Mouse (Mus musculus) intestine, postnatal 0 days (tissue): ENCODE measurements around the gene Urod. TPM values are rescaled to one million over a fixed set of nuclear protein-coding genes. Genes with fewer than 3 reads are reported as not detected.
A peak's percentile ranks its signal among the peaks of the same experiment; 100 is the strongest.

ENCODE experiments used
- ATAC-seq: fragments of 200-750 bp; cut with Nextera tagmentation; 2 replicates; pipeline ENCODE4 v1.8.0; 2017; ENCODE audit warnings: mild to moderate bottlenecking, moderate TSS enrichment, moderate library complexity
- H3K27ac ChIP-seq: fragments of 300-500 bp; sonication (generic); 2 replicates; pipeline ENCODE4 v1.5.1; 2014; ENCODE audit warnings: mild to moderate bottlenecking, low read depth, low read length, moderate library complexity
- H3K27me3 ChIP-seq: fragments of 300-500 bp; sonication (generic); replicated peaks from 2 replicates; pipeline ENCODE4 v1.6.1; 2014; ENCODE audit warnings: low read length, mixed read lengths; ENCODE audit not compliant: control insufficient read depth, insufficient read depth
- H3K36me3 ChIP-seq: fragments of 300-500 bp; sonication (generic); 2 replicates; pipeline ENCODE4 v1.6.1; 2014; ENCODE audit warnings: mild to moderate bottlenecking, moderate library complexity; ENCODE audit not compliant: control insufficient read depth, insufficient read depth
- H3K4me1 ChIP-seq: fragments of 300-500 bp; sonication (generic); replicated peaks from 2 replicates; pipeline ENCODE4 v1.6.1; 2014; ENCODE audit warnings: antibody characterized with exemption, low read length, mixed read lengths; ENCODE audit not compliant: control insufficient read depth, insufficient read depth
- H3K4me2 ChIP-seq: fragments of 300-500 bp; sonication (generic); replicated peaks from 2 replicates; pipeline ENCODE4 v1.6.1; 2014; ENCODE audit warnings: low read depth, mild to moderate bottlenecking, moderate library complexity
- H3K4me3 ChIP-seq: fragments of 300-500 bp; sonication (generic); 2 replicates; pipeline ENCODE4 v1.5.1; 2014; ENCODE audit warnings: low read depth, low read length
- H3K9ac ChIP-seq: fragments of 300-500 bp; sonication (generic); 2 replicates; pipeline ENCODE4 v1.6.1; 2014; ENCODE audit warnings: mild to moderate bottlenecking, low read depth, low read length
- H3K9me3 ChIP-seq: fragments of 300-500 bp; sonication (generic); 2 replicates; pipeline ENCODE4 v1.6.1; 2016; ENCODE audit warnings: mixed run types; ENCODE audit not compliant: control insufficient read depth
- CTCF ChIP-seq: sonication (generic); IDR thresholded peaks from 2 replicates; pipeline ENCODE4 v1.5.1; 2016; ENCODE audit warnings: low read depth, mild to moderate bottlenecking, control low read depth, antibody characterized with exemption, moderate library complexity
- WGBS: fragments of 180-500 bp; shearing (Covaris S2); extraction: QIAGEN DNeasy Blood & Tissue Kit; methylation state at CpG from one replicate; pipeline ENCODE4 v1.1.7; 2014; 5-methylcytosine and 5-hydroxymethylcytosine counted together
- polyA plus RNA-seq: library from polyadenylated mRNA; unstranded; fragments of >200 nt; fragmentation: Nextera tagmentation; extraction: Ambion mirVana; gene quantifications from 2 replicates; pipeline ENCODE4 v1.2.1, GENCODE M21; 2015

Gene Urod
- polyA plus RNA-seq, 1 experiment from 2014 or later, result 53.9 TPM

DNA sequence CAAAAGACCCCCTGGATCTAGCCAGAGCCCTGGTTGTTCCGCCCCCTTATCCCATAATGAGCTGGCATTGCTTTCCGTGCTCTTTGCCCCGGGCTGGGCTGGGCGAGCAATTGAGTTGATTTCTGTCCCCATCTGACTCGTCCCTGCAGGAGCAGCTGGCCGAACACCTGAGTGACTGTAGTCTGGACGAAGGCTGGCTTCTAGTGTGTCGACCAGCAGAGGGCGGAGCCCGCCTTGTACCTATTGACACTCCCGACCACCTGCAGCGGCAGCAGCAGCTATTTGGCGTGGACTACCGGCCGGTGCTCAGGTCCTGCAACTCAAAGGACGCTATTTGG lies 1.6 kb upstream of the Urod start:
- Histone ChIP-seq H3K9me3 (no peaks in the 10 kb centered on the region), H3K4me2 (peak overlapping the region; percentile 95), H3K27ac (peak overlapping the region; percentile 98), H3K4me3 (peak overlapping the region; percentile 96), H3K27me3 (no peaks in the 10 kb centered on the region), H3K4me1 (peaks cover 4% of the 10 kb centered on the region), H3K36me3 (peaks cover 43% of the 10 kb centered on the region), H3K9ac (peak overlapping the region; percentile 88)
- TF ChIP-seq CTCF, result peak; percentile 78
- under 1% methylated on average over 16 of the region's 16 CpGs for WGBS
- peak; percentile 73 for ATAC-seq

DNA sequence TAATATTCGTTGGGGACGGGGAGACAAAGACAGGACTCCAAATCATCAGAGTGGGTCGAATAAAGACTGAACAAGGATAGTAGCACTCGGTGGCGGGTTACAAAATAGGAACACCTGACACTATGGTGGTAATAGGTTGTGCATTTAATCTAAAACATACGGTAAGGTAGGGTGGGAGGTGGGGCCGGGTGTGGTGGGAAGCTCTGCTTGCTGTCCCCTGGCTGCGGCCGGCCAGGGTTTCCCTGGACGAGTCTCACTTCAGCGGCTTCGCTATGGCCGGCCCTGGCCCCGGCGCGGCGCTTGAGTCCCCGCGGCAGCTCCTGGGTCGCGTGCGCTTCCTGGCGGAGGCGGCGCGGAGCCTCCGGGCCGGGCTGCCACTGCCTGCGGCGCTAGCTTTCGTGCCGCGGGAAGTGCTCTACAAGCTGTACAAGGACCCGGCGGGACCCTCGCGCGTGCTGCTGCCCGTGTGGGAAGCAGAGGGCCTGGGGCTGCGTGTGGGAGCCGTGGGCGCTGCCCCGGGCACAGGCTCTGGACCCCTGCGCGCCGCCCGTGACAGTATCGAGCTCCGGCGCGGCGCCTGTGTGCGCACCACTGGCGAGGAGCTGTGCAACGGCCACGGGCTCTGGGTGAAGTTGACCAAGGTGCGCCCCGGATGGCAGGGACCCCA lies 1.1 kb upstream of the Urod start, which contains the start of gene Hectd3:
Gene Hectd3 (plus strand): TSS at position 187 of the 667 bp plus-strand sequence.
- H3K9ac ChIP-seq, result peak within 1 kb of the TSS; percentile 88
- H3K27me3 ChIP-seq, result no peaks in the 10 kb centered on the region
- peak; percentile 55 for ATAC-seq
- peaks cover 43% of the 10 kb centered on the region for H3K36me3 ChIP-seq
- peak; percentile 25 for TF ChIP-seq CTCF
- H3K4me1 ChIP-seq, result peaks cover 4% of the 10 kb centered on the region
- no peaks in the 10 kb centered on the region for H3K9me3 ChIP-seq
- H3K4me3 ChIP-seq, result peak within 1 kb of the TSS; percentile 96
- WGBS, result under 1% methylated on average over 58 of the region's 58 CpGs
- peak within 1 kb of the TSS; percentile 98 for H3K27ac ChIP-seq
- peak within 1 kb of the TSS; percentile 95 for H3K4me2 ChIP-seq

DNA sequence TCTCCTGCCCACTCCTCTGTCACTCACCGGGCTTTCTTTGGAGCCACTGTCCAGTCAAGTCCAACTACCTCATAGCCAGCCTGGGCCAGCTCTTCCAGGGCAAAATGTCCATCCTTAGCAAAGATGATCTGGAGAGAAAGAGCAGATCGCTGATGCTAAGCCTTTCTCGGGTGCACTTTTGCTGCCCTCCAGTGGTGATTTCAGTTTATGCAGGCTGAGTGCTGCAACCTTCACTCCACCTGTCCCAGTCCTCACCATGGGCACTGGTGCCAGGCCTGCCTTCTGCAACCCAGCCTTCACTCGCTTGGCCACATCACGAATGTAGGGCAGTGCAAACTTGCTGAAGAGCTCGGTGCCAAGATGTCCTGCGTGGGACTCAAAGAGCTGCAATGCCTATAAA lies 2.8 kb downstream of the Urod start:
- H3K9ac ChIP-seq, result no peak overlapping the region
- H3K4me3 ChIP-seq, result no peak overlapping the region
- TF ChIP-seq CTCF, result peak; percentile 98
- no peak for ATAC-seq
- H3K4me2 ChIP-seq, result no peak overlapping the region
- no peak overlapping the region for H3K27ac ChIP-seq
- no peaks in the 10 kb centered on the region for H3K27me3 ChIP-seq
- WGBS, result 11% methylated on average over 7 of the region's 7 CpGs
- H3K4me1 ChIP-seq, result peaks cover 9% of the 10 kb centered on the region
- H3K36me3 ChIP-seq, result peaks cover 21% of the 10 kb centered on the region
- no peaks in the 10 kb centered on the region for H3K9me3 ChIP-seq

DNA sequence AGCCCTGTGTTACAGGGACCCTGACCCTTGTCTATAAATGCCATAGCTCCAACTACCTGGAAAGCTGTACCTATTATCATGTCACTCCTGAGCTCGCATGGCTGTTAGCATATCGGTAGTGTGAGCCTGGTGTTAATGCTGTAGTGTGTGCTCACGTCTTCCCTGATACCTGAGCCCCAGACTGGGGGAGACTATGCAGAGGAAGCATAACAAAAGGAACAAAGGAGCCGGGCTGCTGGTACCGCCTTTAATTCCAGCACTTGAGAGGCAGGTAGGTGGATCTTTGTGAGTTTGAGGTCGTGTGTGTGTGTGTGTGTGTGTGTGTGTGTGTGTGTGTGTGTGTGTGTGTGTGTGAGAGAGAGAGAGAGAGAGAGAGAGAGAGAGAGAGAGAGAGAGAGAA lies 4.5 kb downstream of the Urod start:
- 80% methylated on average over 6 of the region's 6 CpGs for whole genome bisulfite sequencing
- H3K4me1 ChIP-seq, result 0 out of 2 replicates have a peak, but pooled peaks cover 5% of the 10 kb centered on the region
- TF ChIP-seq CTCF, result no peak
- no peak overlapping the region for H3K4me3 ChIP-seq
- H3K36me3 ChIP-seq, result peaks cover 21% of the 10 kb centered on the region
- no peaks in the 10 kb centered on the region for H3K27me3 ChIP-seq
- no peak overlapping the region for H3K4me2 ChIP-seq
- no peak for ATAC-seq
- H3K9me3 ChIP-seq, result no peaks in the 10 kb centered on the region
- no peak overlapping the region for H3K9ac ChIP-seq
- no peak overlapping the region for H3K27ac ChIP-seq

DNA sequence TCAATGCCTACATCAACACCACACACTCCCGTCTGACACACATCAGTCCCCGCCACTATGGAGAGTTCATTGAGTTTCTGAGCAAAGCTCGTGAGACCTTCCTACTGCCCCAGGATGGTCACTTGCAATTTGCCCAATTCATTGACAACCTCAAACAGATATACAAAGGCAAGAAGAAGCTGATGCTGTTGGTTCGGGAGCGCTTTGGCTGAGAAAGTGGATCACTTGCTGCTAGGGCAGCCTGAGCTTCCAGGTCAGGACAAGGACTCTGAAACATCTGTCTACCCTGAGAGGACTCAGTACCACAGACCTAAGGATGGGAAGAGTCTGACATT lies 7.1 kb downstream of the Urod start:
- no peak overlapping the region for H3K4me3 ChIP-seq
- H3K27me3 ChIP-seq, result no peaks in the 10 kb centered on the region
- peaks cover 21% of the 10 kb centered on the region for H3K36me3 ChIP-seq
- 82% methylated on average over 5 of the region's 5 CpGs for WGBS
- H3K9me3 ChIP-seq, result no peaks in the 10 kb centered on the region
- H3K4me1 ChIP-seq, result 0 out of 2 replicates have a peak, but pooled peaks cover 5% of the 10 kb centered on the region
- ATAC-seq, result 0 out of 2 replicates have a peak, but pooled peaks have one; percentile 1
- H3K4me2 ChIP-seq, result no peak overlapping the region
- H3K27ac ChIP-seq, result no peak overlapping the region; the same call in 1 of the 2 replicates
- H3K9ac ChIP-seq, result no peak overlapping the region; the same call in 1 of the 2 replicates
- TF ChIP-seq CTCF, result no peak

DNA sequence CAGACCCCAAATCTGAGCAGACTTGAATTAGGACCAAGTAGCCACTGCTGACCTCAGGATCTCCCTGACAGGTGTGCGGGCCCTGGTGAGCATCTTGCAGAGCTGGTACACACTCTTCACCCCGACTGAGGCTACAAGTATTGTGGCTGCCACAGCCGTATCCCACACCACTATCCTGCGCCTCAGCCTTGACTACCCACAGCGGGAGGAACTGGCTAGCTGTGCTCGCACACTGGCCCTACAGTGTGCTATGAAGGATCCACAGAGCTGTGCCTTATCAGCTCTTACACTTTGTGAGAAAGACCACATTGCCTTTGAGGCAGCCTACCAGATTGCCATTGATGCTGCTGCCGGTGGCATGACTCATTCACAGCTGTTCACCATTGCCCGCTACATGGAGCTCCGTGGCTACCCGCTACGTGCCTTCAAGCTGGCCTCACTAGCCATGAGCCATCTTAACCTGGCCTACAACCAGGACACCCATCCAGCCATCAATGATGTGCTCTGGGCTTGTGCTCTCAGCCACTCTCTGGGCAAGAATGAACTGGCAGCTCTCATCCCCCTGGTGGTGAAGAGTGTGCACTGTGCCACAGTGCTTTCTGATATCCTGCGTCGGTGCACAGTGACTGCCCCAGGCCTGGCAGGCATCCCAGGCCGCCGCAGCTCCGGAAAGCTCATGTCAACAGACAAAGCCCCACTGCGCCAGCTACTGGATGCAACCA lies 7.7 kb downstream of the Urod start:
- Histone ChIP-seq H3K4me1 (0 out of 2 replicates have a peak, but pooled peaks cover 5% of the 10 kb centered on the region), H3K9me3 (no peaks in the 10 kb centered on the region), H3K4me3 (no peak overlapping the region), H3K27ac (no peak overlapping the region), H3K9ac (no peak overlapping the region; the same call in 1 of the 2 replicates), H3K27me3 (no peaks in the 10 kb centered on the region), H3K4me2 (no peak overlapping the region), H3K36me3 (peaks cover 21% of the 10 kb centered on the region)
- peak; percentile 89 for TF ChIP-seq CTCF
- WGBS, result 63% methylated on average over 17 of the region's 17 CpGs
- peak; percentile 56 for ATAC-seq
